In the genomic region with DNA sequence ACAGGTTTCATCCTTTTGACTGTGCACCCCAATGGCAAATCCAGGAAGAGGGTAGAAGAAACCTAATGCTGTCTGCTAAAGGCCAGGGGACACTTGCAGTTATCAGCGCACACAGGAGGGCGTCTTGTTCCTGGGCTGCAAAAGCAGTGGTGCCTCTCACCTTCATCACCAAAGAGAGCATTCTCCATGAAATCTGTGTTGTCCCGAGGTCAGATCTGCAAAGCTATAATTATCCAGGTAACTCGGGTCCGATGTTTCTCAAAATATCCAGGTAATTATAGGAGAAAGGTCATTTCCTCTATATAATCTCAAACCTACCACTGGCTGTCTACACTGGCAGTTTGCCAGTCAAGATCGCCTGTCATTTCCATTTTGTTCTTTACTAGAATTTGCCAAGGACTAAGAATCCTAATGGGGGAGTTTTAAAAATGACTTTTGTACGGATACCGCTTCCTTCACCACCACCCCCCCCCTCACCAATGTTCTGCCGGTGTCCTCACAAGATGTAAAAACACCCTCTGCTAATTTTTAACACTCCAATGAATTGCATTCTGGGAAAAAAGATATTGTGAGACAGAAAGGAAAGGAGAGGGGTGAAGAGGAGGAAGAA, we compare ENCODE assay signal across 8 mouse cellular contexts.
A peak's percentile ranks its signal among the peaks of the same experiment; 100 is the strongest.
DNase-seq lines count a peak whose midpoint lies in the region; ATAC-seq and TF ChIP-seq lines count a peak whose summit lies in the region.

No protein-coding gene starts in this region.

- no peaks in the 10 kb centered on the region for H3K36me3 ChIP-seq in heart, embryonic 10.5 days
- H3K36me3 ChIP-seq in MEL (ENCODE audit: control insufficient read depth in 1 of 2, insufficient read depth in 2 of 2, low read length in 2 of 2), result peaks cover 0 to 3% of the 10 kb centered on the region in 2 experiments; a peak in 2 of 4 replicates
- H3K36me3 ChIP-seq in forebrain, embryonic 14.5 days (ENCODE audit: control insufficient read depth, insufficient read depth, low read length), result no peaks in the 10 kb centered on the region
- no peaks in the 10 kb centered on the region for H3K36me3 ChIP-seq in liver, embryonic 15.5 days (replicated peaks)

- no peak for TF ChIP-seq CTCF in MEL (IDR thresholded peaks at IDR 0.05 in 2 of 3, conservative IDR thresholded peaks at IDR 0.05 in 1 of 3; ENCODE audit: control insufficient read depth in 1 of 3, insufficient read depth in 1 of 3, low read depth in 2 of 3, low read length in 3 of 3, poor library complexity in 1 of 3, severe bottlenecking in 1 of 3)
- no peak for TF ChIP-seq CTCF in lung, adult 2 months (IDR thresholded peaks at IDR 0.05; ENCODE audit: insufficient read depth, low read length)

- peak overlapping the region; percentile 35 for H3K9ac ChIP-seq in MEL (ENCODE audit: control insufficient read depth, low read depth, low read length, poor library complexity, severe bottlenecking)
- H3K9ac ChIP-seq in forebrain, embryonic 14.5 days (ENCODE audit: low read length), result peak overlapping the region; percentile 61
- no peak overlapping the region for H3K9ac ChIP-seq in liver, embryonic 15.5 days

- H3K79me2 ChIP-seq in MEL (ENCODE audit: control insufficient read depth, insufficient read depth, low read length, poor library complexity), result no peaks in the 10 kb centered on the region

- H3K4me3 ChIP-seq in heart, embryonic 10.5 days, result peak overlapping the region; percentile 60
- peak overlapping the region; percentile 70 to 78 for H3K4me3 ChIP-seq in MEL (ENCODE audit: control insufficient read depth in 1 of 2, insufficient read depth in 1 of 2, low read depth in 2 of 2, low read length in 2 of 2)
- H3K4me3 ChIP-seq in forebrain, embryonic 14.5 days (ENCODE audit: low read depth, low read length), result peak overlapping the region; percentile 25
- H3K4me3 ChIP-seq in liver, embryonic 15.5 days (replicated peaks), result peak overlapping the region; percentile 49; the same call in 1 of the 2 replicates
- no peak overlapping the region for H3K4me3 ChIP-seq in lung, adult 2 months (replicated peaks; ENCODE audit: extremely low read depth, low read depth, low read length)

- peak overlapping the region; percentile 57 for H3K4me2 ChIP-seq in forebrain, embryonic 14.5 days (ENCODE audit: low read length)
- H3K4me2 ChIP-seq in liver, embryonic 15.5 days, result peak overlapping the region; percentile 67

- H3K27me3 ChIP-seq in heart, embryonic 10.5 days (ENCODE audit: insufficient read depth, poor library complexity, severe bottlenecking), result no peaks in the 10 kb centered on the region
- H3K27me3 ChIP-seq in MEL (ENCODE audit: control insufficient read depth in 1 of 2, insufficient read depth in 2 of 2, low read length in 2 of 2), result no peaks in the 10 kb centered on the region
- no peaks in the 10 kb centered on the region for H3K27me3 ChIP-seq in forebrain, embryonic 14.5 days (replicated peaks; ENCODE audit: control insufficient read depth, insufficient read depth, low read length)
- peaks cover 14% of the 10 kb centered on the region for H3K27me3 ChIP-seq in liver, embryonic 15.5 days

- H3K27ac ChIP-seq in heart, embryonic 10.5 days, result peak overlapping the region; percentile 84
- H3K27ac ChIP-seq in MEL (ENCODE audit: control insufficient read depth, low read depth, low read length), result no peak overlapping the region
- H3K27ac ChIP-seq in forebrain, embryonic 14.5 days (ENCODE audit: low read depth, low read length), result peak overlapping the region; percentile 97
- no peak overlapping the region for H3K27ac ChIP-seq in liver, embryonic 15.5 days (replicated peaks)

- TF ChIP-seq EP300 in MEL (IDR thresholded peaks at IDR 0.05; ENCODE audit: low read depth in 1 of 2, low read length in 2 of 2), result no peak

- H3K9me3 ChIP-seq in heart, embryonic 10.5 days, result no peaks in the 10 kb centered on the region
- H3K9me3 ChIP-seq in MEL (replicated peaks; ENCODE audit: insufficient read depth, low read length), result no peaks in the 10 kb centered on the region
- H3K9me3 ChIP-seq in forebrain, embryonic 14.5 days (replicated peaks; ENCODE audit: control insufficient read depth, low read length), result no peaks in the 10 kb centered on the region
- H3K9me3 ChIP-seq in liver, embryonic 15.5 days (replicated peaks), result no peaks in the 10 kb centered on the region

- peak; percentile 21; the same call in 1 of the 2 replicates for ATAC-seq in forebrain, embryonic 14.5 days
- ATAC-seq in liver, embryonic 15.5 days (ENCODE audit: insufficient read depth), result no peak

- H3K4me1 ChIP-seq in heart, embryonic 10.5 days, result peaks cover 51% of the 10 kb centered on the region
- H3K4me1 ChIP-seq in MEL (ENCODE audit: control insufficient read depth in 1 of 2, insufficient read depth in 2 of 2, low read length in 2 of 2), result peaks cover 3 to 9% of the 10 kb centered on the region in 2 experiments
- H3K4me1 ChIP-seq in forebrain, embryonic 14.5 days (ENCODE audit: control insufficient read depth, insufficient read depth, low read length), result peaks cover 28% of the 10 kb centered on the region
- H3K4me1 ChIP-seq in liver, embryonic 15.5 days (replicated peaks), result peaks cover 25% of the 10 kb centered on the region
- H3K4me1 ChIP-seq in lung, adult 2 months (ENCODE audit: control insufficient read depth, insufficient read depth, low read length), result peaks cover 2% of the 10 kb centered on the region; the same call in 1 of the 2 replicates

- WGBS in heart, embryonic 10.5 days, result 48% methylated on average over 9 of the region's 9 CpGs
- WGBS in forebrain, embryonic 14.5 days, result 37% methylated on average over 9 of the region's 9 CpGs
- 36% methylated on average over 9 of the region's 9 CpGs for WGBS in liver, embryonic 15.5 days (ENCODE audit: insufficient replicate concordance)
- WGBS in lung, adult 2 months, result 44% methylated on average over 9 of the region's 9 CpGs

- no peak; the same call in 1 of the 2 replicates for TF ChIP-seq RAD21 in MEL (IDR thresholded peaks at IDR 0.05; ENCODE audit: low read depth, low read length)

- DNase-seq in heart, embryonic 10.5 days (ENCODE audit: low spot score), result no peak
- no peak for DNase-seq in heart, adult 8-10 months (ENCODE audit: low spot score)
- peak; percentile 53 for DNase-seq in MEL (ENCODE audit: low read depth, low spot score)
- peak; percentile 51 for DNase-seq in forebrain, embryonic 14.5 days (ENCODE audit: low spot score)
- no peak for DNase-seq in spleen, postnatal 14 days (ENCODE audit: low spot score in 2 of 2)
- no peak for DNase-seq in lung, adult 2 months
- DNase-seq in gastrocnemius, postnatal 4 days (ENCODE audit: low spot score in 2 of 2), result no peak

- no peak for TF ChIP-seq POLR2A in MEL (IDR thresholded peaks at IDR 0.05; ENCODE audit: control insufficient read depth in 1 of 2, insufficient read depth in 1 of 2, low read depth in 1 of 2, low read length in 2 of 2, poor library complexity in 1 of 2)
- no peak for TF ChIP-seq POLR2A in lung, adult 2 months (IDR thresholded peaks at IDR 0.05; ENCODE audit: borderline replicate concordance, extremely low read depth, low read depth, low read length)

TF ChIP-seq in MEL, 35 proteins besides CTCF, POLR2A, EP300 and RAD21:
- TF ChIP-seq ZMIZ1 (IDR thresholded peaks at IDR 0.05; ENCODE audit: low read depth, low read length) (no peak), POLR2AphosphoS5 (IDR thresholded peaks at IDR 0.05; ENCODE audit: borderline replicate concordance, low read depth, low read length) (no peak), JUND (IDR thresholded peaks at IDR 0.05; ENCODE audit: low read depth, low read length) (no peak), TCF12 (IDR thresholded peaks at IDR 0.05; ENCODE audit: low read depth, low read length) (no peak), SMC3 (IDR thresholded peaks at IDR 0.05; ENCODE audit: low read depth, low read length) (no peak), RCOR1 (IDR thresholded peaks at IDR 0.05; ENCODE audit: low read depth, low read length) (no peak), TBP (IDR thresholded peaks at IDR 0.05; ENCODE audit: low read depth, low read length) (no peak), E2F4 (IDR thresholded peaks at IDR 0.05; ENCODE audit: borderline replicate concordance, low read depth, low read length) (no peak), GATA1 (IDR thresholded peaks at IDR 0.05; ENCODE audit: low read depth, low read length) (0 out of 2 replicates have a peak, but pooled peaks have one; percentile 19), BHLHE40 (IDR thresholded peaks at IDR 0.05; ENCODE audit: borderline replicate concordance, low read depth, low read length) (no peak), USF1 (IDR thresholded peaks at IDR 0.05; ENCODE audit: low read depth, low read length) (no peak), KAT2A (conservative IDR thresholded peaks at IDR 0.05; ENCODE audit: low read depth, low read length) (no peak), NRF1 (IDR thresholded peaks at IDR 0.05; ENCODE audit: insufficient read depth, low read depth, low read length, poor library complexity, severe bottlenecking) (no peak), GABPA (IDR thresholded peaks at IDR 0.05; ENCODE audit: low read depth, low read length) (no peak), MAX (IDR thresholded peaks at IDR 0.05; ENCODE audit: low read length) (no peak), ZKSCAN1 (IDR thresholded peaks at IDR 0.05; ENCODE audit: low read depth, low read length) (no peak), ZNF384 (IDR thresholded peaks at IDR 0.05; ENCODE audit: low read depth, low read length) (no peak), SIN3A (IDR thresholded peaks at IDR 0.05; ENCODE audit: low read length) (peak; percentile 6; the same call in 1 of the 2 replicates)

Comparison
In these comparisons a context has a peak if more than half of its experiments do, and no peak if none do; other contexts are left out.
1. DNase-seq: peak in MEL (single experiment) and forebrain, embryonic 14.5 days (single experiment); none in heart, embryonic 10.5 days (single experiment), heart, adult 8-10 months (single experiment), spleen, postnatal 14 days (0 of 2), lung, adult 2 months (single experiment) and gastrocnemius, postnatal 4 days (0 of 2).
2. H3K27ac ChIP-seq: peak in heart, embryonic 10.5 days (single experiment) and forebrain, embryonic 14.5 days (single experiment); none in MEL (single experiment) and liver, embryonic 15.5 days (single experiment).